Mouse (Mus musculus) gonadal fat pad, adult 2 months (tissue): ENCODE measurements around the gene Tex44. TPM values are rescaled to one million over a fixed set of nuclear protein-coding genes. Genes with fewer than 3 reads are reported as not detected.

ENCODE experiments used
- DNase-seq: peaks from one replicate; pipeline ENCODE4 v3.0.0-alpha.2; 2012; ENCODE audit warnings: low read depth
- polyA plus RNA-seq: library from polyadenylated mRNA; depleted of rRNA; stranded (reverse); fragments of >200 nt; gene quantifications from 2 replicates; pipeline ENCODE4 v1.2.3, GENCODE M21; 2012

Gene Tex44
- polyA plus RNA-seq, 1 experiment = 0.78 TPM

GRCm38 (mm10) chr1:86423879-86424278, 2.2 kb upstream of the Tex44 start:
- no peak for DNase-seq

- no peak for DNase-seq
Measured at GRCm38 (mm10) chr1:86424336-86424735, 1.8 kb upstream of the Tex44 start.

GRCm38 (mm10) chr1:86424835-86425547, 1.1 kb upstream of the Tex44 start:
- no peak for DNase-seq

DNA sequence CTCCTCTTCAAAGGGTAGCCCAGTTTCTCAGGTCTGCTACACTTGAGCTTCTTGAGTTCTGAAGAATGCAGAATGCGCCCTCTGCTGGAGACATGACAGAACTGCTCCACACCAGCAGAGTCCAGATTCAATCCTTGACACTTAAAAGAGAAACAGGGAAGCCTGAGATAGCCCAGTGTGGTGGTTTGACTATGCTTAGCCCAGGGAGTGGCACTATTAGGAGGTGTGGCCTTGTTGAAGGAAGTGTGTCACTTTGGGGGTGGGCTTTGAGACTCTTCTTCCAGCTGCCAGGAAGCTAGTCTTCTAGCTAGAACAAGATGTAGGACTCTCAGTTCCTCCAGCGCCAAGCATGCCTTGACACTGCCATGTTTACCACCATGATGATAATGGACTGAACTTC, 3.9 kb downstream of the Tex44 start:
- no peak for DNase-seq

DNA sequence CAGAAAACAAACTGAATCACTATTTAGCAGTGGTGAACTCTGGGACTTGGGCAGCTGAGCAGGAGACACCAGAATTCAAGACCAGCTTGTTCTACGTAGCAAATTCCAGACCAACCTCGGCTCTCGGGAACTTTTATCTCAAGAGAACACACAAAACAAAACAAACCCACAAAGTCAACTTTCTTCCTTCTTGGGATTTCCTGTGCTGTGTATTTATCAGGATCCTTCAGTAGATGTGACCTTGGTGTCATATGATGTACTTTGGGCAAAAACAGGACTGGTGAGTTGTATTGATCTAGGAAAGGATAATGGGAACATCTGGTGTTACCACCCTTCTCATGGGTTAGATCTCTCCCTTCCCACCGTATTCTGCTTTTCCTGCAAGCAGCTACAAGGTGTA, 6.6 kb downstream of the Tex44 start:
- no peak for DNase-seq

DNA sequence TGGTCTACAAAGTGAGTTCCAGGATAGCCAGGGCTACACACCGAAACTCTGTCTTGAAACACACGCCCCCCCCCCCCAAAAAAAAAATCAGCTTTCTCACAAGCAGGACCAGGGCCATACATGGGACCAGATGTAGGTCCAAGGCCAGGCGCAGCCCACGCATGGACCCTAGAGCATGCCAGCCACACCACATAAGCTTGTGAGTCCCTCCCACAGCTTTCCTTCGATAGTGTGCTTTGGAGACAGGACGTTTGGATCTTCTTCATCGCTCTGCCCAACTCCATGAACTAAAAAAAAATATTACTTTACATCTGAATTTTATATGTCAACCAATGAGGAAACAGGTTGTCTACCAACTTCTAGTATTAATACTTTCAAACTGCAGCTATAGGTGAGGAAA, 7.2 kb downstream of the Tex44 start:
- no peak for DNase-seq

- no peak for DNase-seq
Measured at GRCm38 (mm10) chr1:86434001-86434400, 7.9 kb downstream of the Tex44 start.

DNA sequence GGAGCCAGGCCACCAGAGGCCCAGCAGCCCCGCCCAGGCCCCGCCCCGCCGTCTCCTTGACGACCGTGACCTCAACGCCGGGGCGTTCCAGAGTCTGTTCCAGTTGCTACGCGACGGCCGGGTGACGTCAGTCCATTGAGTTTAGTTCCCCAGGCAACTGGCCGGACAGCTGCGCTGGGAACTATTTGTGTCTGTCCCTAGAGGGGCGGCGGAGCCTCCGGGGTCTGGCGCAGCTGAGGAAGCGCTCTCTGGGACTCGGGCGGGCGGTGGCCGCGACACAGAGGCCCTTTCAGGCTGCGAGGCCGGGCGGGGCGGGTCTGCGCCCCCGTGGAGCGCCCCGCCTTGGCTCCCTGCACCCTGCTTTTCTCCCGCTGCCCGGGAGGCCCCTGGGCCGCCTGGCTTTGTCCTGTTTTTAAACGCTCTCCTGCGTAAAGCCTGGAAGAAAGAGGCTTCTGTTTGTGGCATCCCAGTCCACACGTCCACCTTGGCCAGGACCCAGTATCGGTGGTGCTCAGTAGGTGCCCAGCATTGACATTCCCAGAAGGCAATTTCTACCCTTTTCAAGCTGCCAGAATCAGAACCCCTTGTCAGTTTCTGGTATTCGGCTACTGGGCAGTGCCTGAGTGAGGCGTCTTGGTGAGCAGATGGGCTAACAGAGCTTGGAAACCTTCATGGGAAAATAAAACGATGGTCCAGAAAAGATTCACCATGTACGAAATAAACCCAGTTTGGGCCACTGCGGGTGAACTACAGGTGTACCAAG, 8.5 kb downstream of the Tex44 start:
- DNase-seq = no peak

- DNase-seq = no peak
Measured at GRCm38 (mm10) chr1:86435302-86435821, 9.2 kb downstream of the Tex44 start.

DNA sequence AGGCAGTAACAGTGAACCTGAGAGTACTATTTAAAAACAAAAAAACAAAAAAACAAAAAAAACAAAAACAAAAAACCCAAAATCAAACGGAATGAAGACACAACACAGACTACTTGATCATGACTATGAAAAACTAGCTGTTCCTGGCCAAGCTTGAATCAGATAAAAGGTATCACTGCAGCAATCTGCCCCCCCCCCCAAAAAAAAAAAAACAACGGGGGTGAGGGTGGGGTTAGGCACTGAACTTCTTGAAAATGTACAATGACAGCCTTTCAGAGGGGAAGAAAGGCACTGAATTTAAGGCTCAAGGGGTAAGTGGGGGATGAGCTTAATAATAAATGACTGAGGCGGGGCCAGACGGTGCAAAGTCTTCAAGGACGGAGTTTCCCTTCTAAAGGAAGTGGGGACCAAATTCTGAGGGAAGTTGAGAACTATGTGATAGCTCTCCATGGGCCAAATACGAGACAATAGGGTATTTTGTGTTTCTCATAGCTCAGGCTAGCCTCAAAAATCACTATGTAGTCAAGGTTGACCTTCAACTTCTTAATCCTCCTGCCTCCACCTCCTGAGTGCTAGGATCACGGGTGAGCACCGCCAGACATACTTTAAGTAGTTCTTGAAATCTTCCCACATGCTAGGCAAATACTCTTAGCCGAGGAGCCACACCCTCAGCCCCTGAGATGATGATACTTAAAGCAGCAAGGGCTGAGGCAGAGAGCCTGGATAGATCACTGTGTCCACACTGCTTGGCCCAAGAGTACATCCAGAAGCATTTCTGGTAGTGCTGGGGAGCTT, 11.3 kb downstream of the Tex44 start:
- no peak for DNase-seq

DNA sequence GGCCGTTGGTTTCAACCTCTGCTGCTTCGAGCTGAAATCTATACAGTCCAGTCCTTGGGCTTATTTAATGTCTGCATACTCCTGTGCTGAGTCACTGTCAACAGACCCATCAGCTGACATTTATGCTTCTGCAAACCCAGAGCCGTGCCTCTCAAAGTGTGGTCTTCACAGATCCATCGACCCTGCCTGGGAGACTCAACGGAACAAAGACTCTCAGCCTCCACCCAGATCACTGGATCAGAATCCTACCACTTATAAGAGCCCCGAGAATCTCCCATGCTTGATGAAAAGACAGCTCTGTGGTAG, 11.8 kb downstream of the Tex44 start:
- DNase-seq = no peak

DNA sequence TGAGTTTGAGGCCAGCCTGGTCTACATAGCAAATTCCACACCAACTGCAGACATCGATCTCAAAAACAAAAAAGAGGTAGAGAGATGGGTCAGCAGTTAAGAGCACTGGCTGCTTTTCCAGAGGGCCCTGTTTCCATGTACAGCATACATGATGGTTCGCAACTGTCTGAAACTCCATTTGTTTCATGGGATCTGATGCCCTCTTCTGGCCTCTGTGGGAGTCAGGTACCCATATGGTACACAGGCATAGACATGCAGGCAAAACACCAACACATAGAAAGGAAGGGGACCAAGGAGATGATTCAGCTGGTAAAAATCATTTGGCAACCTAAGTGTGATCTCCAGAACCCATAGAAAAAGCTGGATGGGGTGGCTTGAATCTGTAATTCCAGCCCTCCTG, 12.4 kb downstream of the Tex44 start:
- no peak for DNase-seq

- DNase-seq = no peak
Measured at GRCm38 (mm10) chr1:86439487-86440170, 13.5 kb downstream of the Tex44 start.

DNA sequence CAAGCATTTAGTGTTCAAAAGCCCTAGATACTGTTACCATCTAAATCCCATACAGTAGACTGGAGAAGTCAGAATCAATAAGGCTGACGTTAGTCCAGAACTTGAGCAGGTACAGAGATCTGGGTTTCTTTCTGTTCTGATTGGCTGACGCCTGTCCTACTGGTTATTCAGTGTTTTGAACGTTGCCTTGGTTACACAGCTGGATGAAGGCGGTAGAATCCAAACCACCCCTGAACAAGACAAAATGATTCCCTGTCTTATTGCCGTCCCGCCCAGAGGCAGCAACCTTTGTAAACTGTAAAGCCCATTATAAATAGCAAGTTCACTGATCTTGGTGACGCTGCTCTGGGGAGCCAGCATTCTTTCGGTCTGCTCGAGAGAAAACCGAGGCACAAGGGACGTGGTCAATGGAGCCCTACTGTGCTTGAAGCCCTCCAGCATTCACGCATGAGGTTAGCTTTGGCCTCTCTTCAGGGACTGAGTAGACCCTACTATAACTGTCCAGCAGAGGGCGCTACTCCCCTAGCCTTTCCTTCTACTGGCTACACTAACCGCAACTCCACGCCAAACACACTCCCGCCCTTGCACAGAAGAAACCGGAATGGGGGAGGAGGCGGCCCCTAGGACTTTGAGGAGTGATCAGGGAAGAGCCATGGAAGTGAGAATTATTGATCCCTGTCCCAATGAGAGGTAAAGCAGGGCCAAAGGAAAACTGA, 14.2 kb downstream of the Tex44 start:
- DNase-seq = no peak

DNA sequence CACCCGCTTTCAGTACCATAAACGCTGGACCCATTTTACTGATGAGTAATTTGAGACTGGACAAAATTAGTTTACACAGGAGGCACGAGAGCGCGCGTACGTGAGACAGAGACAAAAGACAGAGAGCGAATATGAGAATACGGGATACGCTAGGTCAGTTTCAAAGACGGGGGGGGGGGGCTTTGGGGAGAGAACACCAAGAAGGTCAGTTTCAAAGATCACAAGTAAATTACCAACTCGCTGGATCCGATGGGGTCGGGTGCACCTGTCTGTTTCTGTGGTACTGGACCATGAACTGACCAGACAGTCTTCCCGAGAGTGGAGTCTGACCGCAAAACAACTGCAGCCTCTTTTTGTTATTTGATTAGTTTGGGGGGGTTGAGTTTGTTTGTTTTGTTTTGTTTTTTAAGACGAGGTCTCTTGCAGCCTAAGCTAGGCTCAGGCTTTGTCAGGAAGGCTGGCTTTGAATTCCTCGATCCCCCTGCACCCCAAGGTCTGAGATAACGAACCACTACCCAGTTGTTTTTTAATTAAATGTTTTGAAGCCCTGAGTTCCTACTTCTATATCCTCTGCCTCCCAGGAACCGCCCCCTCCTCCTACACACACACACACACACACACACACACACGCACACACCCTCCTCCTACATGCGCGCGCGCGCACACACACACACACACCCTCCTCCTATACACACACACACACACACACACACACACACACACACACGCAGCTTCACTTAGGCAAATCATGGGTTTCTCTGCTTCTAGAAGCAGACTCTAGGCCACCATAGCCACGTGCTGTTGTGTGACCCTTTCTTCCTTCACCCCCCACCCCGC, 15.0 kb downstream of the Tex44 start:
- DNase-seq = no peak

GRCm38 (mm10) chr1:86441724-86441979, 15.5 kb downstream of the Tex44 start:
- no peak for DNase-seq

- DNase-seq = no peak
Measured at GRCm38 (mm10) chr1:86441980-86442831, 16.1 kb downstream of the Tex44 start.

DNA sequence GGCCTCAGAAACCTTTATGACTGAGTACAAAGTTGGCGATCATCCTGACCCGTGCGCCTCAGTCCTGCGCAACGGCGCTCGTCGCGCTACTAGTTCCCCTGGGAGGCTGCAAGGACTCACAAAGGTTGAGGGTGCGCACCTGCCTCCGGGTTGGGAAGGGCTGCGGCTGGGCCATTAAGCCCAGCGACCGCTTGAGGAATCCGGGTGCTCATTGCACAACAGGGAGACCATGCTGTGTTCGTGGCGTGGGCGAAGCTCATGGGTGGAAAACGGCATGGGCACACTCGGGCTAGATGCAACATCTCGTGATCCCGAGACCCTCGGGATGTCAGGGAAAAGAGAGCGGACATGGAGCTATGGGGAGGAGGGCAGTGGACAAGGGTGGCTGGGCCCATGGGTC, 16.7 kb downstream of the Tex44 start:
- no peak for DNase-seq

DNA sequence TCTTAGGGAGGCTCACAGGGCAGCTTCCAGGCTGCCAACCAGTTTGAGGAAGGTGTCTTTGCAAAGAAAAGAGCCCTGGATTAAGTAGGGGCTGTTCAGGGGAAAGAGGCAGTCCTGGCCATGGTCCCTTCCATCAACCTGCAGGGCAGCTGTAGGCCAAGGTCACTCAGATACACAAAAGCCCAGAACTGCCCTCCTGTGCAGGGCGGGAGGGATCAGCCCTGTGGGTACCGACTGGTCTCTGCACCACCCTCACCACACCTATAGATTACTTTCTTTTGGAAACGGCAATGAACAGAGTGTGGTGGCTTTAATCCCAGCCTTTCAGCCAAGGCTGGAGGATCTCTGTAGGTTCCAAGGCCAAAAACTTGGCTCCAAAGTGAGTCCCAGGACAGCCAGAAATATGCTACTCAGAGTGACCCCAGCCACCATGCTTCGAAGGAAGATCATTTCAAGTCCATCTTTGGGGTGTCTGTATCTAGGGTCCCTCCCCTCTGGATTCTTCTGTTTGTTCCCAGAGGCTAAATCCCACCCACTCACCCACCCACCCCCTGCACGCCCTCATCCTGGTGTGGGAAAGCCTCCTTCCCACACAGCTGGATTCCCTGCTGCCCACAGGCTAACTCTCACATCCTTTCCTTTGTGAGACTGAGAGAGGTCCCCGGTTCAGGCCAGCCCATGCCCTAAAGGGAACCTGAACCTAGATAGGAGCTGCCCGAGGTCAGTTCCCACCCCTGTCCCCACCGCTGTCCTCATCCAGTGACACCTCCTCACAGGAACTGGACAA, 17.4 kb downstream of the Tex44 start:
- DNase-seq = no peak
